Mouse (Mus musculus) E14TG2a.4 (cell line): ENCODE measurements around the gene Espl1.

Source experiments
- CTCF ChIP-seq: conservative IDR thresholded peaks from 2 replicates; pipeline ENCODE4 v1.5.1; 2014; ENCODE audit warnings: low read length
- POU5F1 ChIP-seq: IDR thresholded peaks from 2 replicates; pipeline ENCODE4 v1.6.1; 2014; ENCODE audit warnings: low read length, borderline replicate concordance

GRCm38 (mm10) chr15:102247252-102248130, 48.6 kb upstream of the Espl1 start:
- TF ChIP-seq CTCF (no peak), POU5F1 (no peak)
